Mouse (Mus musculus): Measurements from ENCODE around the gene Top2b. TPM values are rescaled to one million over a fixed set of nuclear protein-coding genes. Genes with fewer than 3 reads are reported as not detected.

The Top2b gene
- polyA plus RNA-seq (2015; fragmentation: Nextera tagmentation; extraction: Ambion mirVana): 41.4 and 50.9 TPM in 2 replicates

DNA sequence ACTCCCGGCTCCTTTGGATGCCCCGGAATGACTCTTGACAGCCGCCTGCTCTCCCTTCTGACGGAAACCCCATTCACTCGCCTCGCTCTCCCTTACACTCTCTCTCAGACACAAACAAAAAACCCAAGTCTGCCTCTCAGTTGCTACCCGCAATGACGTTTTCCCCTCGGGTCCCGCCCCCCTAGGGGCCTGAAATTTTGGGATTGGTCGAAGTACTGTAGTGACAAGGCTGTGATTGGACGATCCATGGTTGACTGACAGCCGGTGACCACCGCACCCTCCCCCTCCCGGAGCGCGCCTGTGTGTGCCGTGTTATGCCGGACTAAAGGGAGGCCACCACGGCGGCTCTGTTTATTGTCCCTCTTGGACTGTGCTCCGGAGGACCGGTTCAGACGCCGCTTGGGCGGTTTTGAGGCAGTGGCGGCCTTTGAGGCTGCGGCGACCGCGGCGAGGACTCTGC is at the start of gene Top2b:
Top2b (plus strand) TSS at position 302 of the 460 bp plus-strand sequence.
- H3K4me3 ChIP-seq: peak within 1 kb of the TSS; percentile 88
- peak within 1 kb of the TSS; percentile 97 for H3K9ac ChIP-seq
- peaks cover 11% of the 10 kb centered on the region; the same call in 1 of the 2 replicates for H3K4me1 ChIP-seq
- H3K27ac ChIP-seq: peak within 1 kb of the TSS; percentile 97
- peak within 1 kb of the TSS; percentile 79 for H3K4me2 ChIP-seq
- H3K36me3 ChIP-seq: no peaks in the 10 kb centered on the region
- peak; percentile 98 for ATAC-seq (ENCODE audit: insufficient number of reproducible peaks, low FRiP score, low TSS enrichment, low read depth)
- WGBS: under 1% methylated on average over 32 of the region's 32 CpGs
- H3K27me3 ChIP-seq: no peaks in the 10 kb centered on the region
- H3K9me3 ChIP-seq: no peaks in the 10 kb centered on the region

DNA sequence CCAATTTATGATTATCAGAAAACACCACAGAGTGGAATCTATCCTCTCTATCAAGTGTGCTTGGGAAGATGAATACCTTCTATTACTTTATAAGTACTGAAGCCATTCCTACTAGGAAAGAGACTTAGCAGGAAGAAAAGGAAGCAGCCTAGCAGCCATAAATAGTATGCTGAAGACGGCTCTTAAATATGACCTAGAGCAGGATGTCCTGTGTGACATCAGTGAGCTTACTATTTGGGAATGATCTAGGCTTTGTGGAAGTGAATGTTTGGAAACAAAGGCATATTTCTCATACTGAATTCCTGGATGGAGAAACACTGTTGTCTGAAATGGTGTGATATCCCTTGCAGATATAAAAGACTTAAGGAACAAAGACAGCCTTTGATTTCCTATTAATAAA is 48.3 kb upstream of the Top2b start:
- 56% methylated on average over 1 of the region's 1 CpGs for WGBS
- no peak overlapping the region for H3K27ac ChIP-seq
- no peaks in the 10 kb centered on the region for H3K36me3 ChIP-seq
- H3K4me3 ChIP-seq: no peak overlapping the region
- 0 out of 2 replicates have a peak, but pooled peaks cover 3% of the 10 kb centered on the region for H3K4me1 ChIP-seq
- H3K9me3 ChIP-seq: no peaks in the 10 kb centered on the region
- no peaks in the 10 kb centered on the region for H3K27me3 ChIP-seq
- ATAC-seq (ENCODE audit: insufficient number of reproducible peaks, low FRiP score, low TSS enrichment, low read depth): no peak
- no peak overlapping the region for H3K9ac ChIP-seq
- no peak overlapping the region for H3K4me2 ChIP-seq

GRCm38 (mm10) chr14:16319818-16320217 is 45.2 kb upstream of the Top2b start:
- Histone ChIP-seq H3K4me2 (no peak overlapping the region), H3K4me3 (no peak overlapping the region), H3K9ac (no peak overlapping the region), H3K36me3 (no peaks in the 10 kb centered on the region), H3K9me3 (no peaks in the 10 kb centered on the region), H3K27ac (no peak overlapping the region), H3K4me1 (no peaks in the 10 kb centered on the region), H3K27me3 (no peaks in the 10 kb centered on the region)
- no peak for ATAC-seq (ENCODE audit: insufficient number of reproducible peaks, low FRiP score, low TSS enrichment, low read depth)
- WGBS: 84% methylated on average over 2 of the region's 2 CpGs

DNA sequence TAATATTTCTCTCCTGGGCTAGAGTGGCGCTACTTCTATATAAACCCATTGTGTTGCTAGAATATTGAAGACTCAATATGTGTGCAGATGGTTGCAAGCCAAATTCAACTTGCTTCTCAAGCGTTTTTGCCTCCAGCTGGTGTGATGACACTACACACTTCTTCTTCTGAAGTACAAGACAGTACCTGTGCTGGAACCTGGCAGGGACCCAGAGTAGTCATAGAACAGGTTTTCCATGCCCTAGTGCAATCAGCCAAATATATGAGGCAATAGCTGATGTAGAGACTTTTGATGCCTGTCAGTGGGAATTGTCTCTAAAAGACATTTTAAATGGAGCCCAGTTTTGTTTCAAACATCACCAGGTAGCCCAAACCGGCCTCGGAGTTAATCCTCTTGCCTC is 40.6 kb upstream of the Top2b start:
- WGBS: 64% methylated on average over 4 of the region's 4 CpGs
- Histone ChIP-seq H3K4me3 (no peak overlapping the region), H3K4me1 (peaks cover 9% of the 10 kb centered on the region), H3K9me3 (no peaks in the 10 kb centered on the region), H3K27me3 (no peaks in the 10 kb centered on the region), H3K4me2 (no peak overlapping the region), H3K27ac (no peak overlapping the region), H3K9ac (no peak overlapping the region), H3K36me3 (no peaks in the 10 kb centered on the region)
- ATAC-seq (ENCODE audit: insufficient number of reproducible peaks, low FRiP score, low TSS enrichment, low read depth): no peak

- no peak for ATAC-seq (ENCODE audit: insufficient number of reproducible peaks, low FRiP score, low TSS enrichment, low read depth)
- Histone ChIP-seq H3K27ac (no peak overlapping the region), H3K9ac (no peak overlapping the region), H3K4me2 (no peak overlapping the region), H3K27me3 (no peaks in the 10 kb centered on the region), H3K9me3 (no peaks in the 10 kb centered on the region), H3K4me1 (peaks cover 10% of the 10 kb centered on the region), H3K36me3 (no peaks in the 10 kb centered on the region), H3K4me3 (no peak overlapping the region)
- 36% methylated on average over 1 of the region's 1 CpGs for WGBS
Observed at GRCm38 (mm10) chr14:16325208-16325607, 39.8 kb upstream of the Top2b start.

DNA sequence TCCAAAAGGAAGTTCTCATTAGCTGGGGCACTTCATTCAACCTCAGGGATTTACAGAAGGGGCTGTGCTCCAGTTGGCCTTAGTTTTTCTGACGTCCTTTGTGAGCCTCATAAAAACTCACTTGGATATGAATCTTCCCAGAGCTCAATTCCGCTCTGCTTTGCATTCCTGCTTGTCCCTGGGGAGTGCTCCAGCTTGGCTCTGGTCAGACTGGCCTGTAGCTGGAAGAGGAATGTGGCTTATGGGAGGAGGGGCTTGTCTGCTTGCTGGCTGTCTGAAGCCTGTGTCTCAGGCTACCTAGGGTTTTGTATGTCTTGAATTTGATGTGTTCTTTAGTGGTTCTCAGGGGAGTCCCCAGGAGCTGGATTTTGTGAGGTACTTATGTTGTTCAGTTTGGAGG is 36.4 kb upstream of the Top2b start:
- no peak overlapping the region for H3K4me3 ChIP-seq
- H3K4me2 ChIP-seq: peak overlapping the region; percentile 14; the same call in 1 of the 2 replicates
- H3K9ac ChIP-seq: no peak overlapping the region
- H3K27ac ChIP-seq: peak overlapping the region; percentile 84
- H3K27me3 ChIP-seq: no peaks in the 10 kb centered on the region
- peak; percentile 87 for ATAC-seq (ENCODE audit: insufficient number of reproducible peaks, low FRiP score, low TSS enrichment, low read depth)
- no peaks in the 10 kb centered on the region for H3K9me3 ChIP-seq
- H3K4me1 ChIP-seq: peaks cover 10% of the 10 kb centered on the region
- no peaks in the 10 kb centered on the region for H3K36me3 ChIP-seq
- 9% methylated on average over 2 of the region's 2 CpGs for WGBS

DNA sequence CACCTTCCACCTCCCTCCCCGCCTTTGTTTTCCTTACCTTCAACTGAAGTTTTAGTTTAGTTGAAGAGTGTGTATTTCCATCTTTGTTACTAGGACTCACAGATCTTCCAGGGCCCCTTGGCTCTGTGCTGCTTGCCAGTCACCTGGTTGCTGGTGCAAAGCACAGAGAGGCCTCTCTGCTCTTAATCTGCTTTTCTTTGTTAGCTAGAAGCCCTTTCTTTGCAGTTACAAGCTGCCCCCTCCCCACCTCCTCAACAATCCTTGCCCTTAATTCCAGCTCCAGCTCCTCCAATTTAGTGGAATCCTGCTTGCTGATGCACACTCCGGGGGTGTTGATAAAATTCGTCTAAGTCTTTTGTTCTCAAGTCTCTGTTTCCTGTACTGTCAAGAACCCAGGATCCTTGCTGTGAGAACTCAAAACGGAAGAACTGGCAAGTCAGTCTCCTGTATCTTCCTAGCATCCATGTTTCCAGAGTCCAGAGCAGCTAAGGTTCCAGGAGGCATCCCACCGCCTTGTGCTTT is 36.0 kb upstream of the Top2b start:
- H3K4me1 ChIP-seq: peaks cover 10% of the 10 kb centered on the region
- ATAC-seq (ENCODE audit: insufficient number of reproducible peaks, low FRiP score, low TSS enrichment, low read depth): peak; percentile 22; the same call in 1 of the 2 replicates
- peak overlapping the region; percentile 14; the same call in 1 of the 2 replicates for H3K4me2 ChIP-seq
- no peak overlapping the region for H3K4me3 ChIP-seq
- no peaks in the 10 kb centered on the region for H3K27me3 ChIP-seq
- no peaks in the 10 kb centered on the region for H3K9me3 ChIP-seq
- H3K36me3 ChIP-seq: no peaks in the 10 kb centered on the region
- H3K27ac ChIP-seq: peak overlapping the region; percentile 84
- no peak overlapping the region for H3K9ac ChIP-seq
- 34% methylated on average over 5 of the region's 5 CpGs for WGBS

DNA sequence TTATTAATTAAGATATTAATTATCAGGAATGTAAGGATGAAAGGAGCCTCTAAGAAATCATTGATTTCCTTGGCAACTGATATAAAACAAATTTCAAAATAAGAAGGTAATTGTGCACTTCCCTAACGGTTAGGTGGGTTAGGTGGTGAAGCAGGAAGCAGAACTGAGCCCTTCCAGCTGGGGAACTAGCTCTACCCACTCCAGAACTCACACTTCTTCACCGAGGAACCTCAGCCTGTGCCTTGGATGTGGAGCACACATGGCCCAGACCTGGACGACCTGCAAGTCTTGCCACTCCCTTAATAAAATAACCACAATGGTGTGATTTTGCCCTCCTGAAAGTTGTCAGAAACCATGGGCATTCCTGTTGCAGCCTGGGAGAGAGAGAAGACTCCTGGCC is 35.2 kb upstream of the Top2b start:
- WGBS: 26% methylated on average over 3 of the region's 3 CpGs
- no peaks in the 10 kb centered on the region for H3K9me3 ChIP-seq
- H3K27ac ChIP-seq: peak overlapping the region; percentile 84
- H3K27me3 ChIP-seq: no peaks in the 10 kb centered on the region
- peaks cover 10% of the 10 kb centered on the region for H3K4me1 ChIP-seq
- ATAC-seq (ENCODE audit: insufficient number of reproducible peaks, low FRiP score, low TSS enrichment, low read depth): no peak
- H3K9ac ChIP-seq: no peak overlapping the region
- no peaks in the 10 kb centered on the region for H3K36me3 ChIP-seq
- H3K4me3 ChIP-seq: no peak overlapping the region
- no peak overlapping the region for H3K4me2 ChIP-seq

GRCm38 (mm10) chr14:16334260-16334659 is 30.7 kb upstream of the Top2b start:
- Histone ChIP-seq H3K4me1 (peaks cover 2% of the 10 kb centered on the region; the same call in 1 of the 2 replicates), H3K9ac (no peak overlapping the region), H3K27me3 (no peaks in the 10 kb centered on the region), H3K4me3 (no peak overlapping the region), H3K9me3 (no peaks in the 10 kb centered on the region), H3K27ac (no peak overlapping the region), H3K4me2 (no peak overlapping the region), H3K36me3 (no peaks in the 10 kb centered on the region)
- ATAC-seq (ENCODE audit: insufficient number of reproducible peaks, low FRiP score, low TSS enrichment, low read depth): no peak
- 84% methylated on average over 3 of the region's 3 CpGs for WGBS

DNA sequence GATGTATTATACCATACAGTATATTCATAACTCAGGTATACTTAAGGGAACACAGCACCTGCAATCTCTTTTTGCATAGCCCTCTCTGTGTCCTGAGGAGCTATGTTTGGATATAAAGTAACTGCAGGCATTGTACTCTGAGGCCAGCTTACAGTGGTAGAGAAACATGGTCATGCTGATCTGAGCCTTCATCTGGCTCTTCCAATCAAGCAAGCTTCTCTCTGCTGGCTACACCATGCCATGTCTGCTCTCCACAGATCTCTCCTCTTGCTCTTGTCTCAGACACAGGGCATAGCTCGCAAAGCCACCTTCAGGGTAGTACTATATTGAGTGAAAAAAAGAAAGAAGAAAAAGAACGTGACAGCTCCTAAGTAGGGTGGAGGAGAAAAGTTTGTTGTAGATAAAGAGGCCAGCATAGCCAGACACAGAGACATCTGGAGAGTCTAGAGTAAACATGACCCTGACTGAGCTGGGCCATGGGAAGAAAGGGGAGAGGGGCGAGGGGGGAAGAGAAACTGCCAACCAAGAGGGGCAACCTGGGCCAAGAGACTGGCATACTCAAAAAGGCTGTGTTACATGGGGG is 29.1 kb upstream of the Top2b start:
- WGBS: 63% methylated on average over 3 of the region's 3 CpGs
- H3K4me1 ChIP-seq: no peaks in the 10 kb centered on the region
- H3K9me3 ChIP-seq: no peaks in the 10 kb centered on the region
- no peak overlapping the region for H3K9ac ChIP-seq
- H3K4me3 ChIP-seq: no peak overlapping the region
- H3K27me3 ChIP-seq: no peaks in the 10 kb centered on the region
- no peak for ATAC-seq (ENCODE audit: insufficient number of reproducible peaks, low FRiP score, low TSS enrichment, low read depth)
- H3K27ac ChIP-seq: no peak overlapping the region
- no peaks in the 10 kb centered on the region for H3K36me3 ChIP-seq
- no peak overlapping the region for H3K4me2 ChIP-seq

- ATAC-seq (ENCODE audit: insufficient number of reproducible peaks, low FRiP score, low TSS enrichment, low read depth): no peak
- H3K4me2 ChIP-seq: no peak overlapping the region
- WGBS: 79% methylated on average over 9 of the region's 9 CpGs
Observed at GRCm38 (mm10) chr14:16347505-16347904, 17.5 kb upstream of the Top2b start.

GRCm38 (mm10) chr14:16359704-16360103 is 5.3 kb upstream of the Top2b start:
- Histone ChIP-seq H3K4me1 (0 out of 2 replicates have a peak, but pooled peaks cover 4% of the 10 kb centered on the region), H3K27me3 (no peaks in the 10 kb centered on the region), H3K27ac (no peak overlapping the region), H3K4me2 (no peak overlapping the region), H3K4me3 (no peak overlapping the region), H3K36me3 (no peaks in the 10 kb centered on the region), H3K9ac (no peak overlapping the region), H3K9me3 (no peaks in the 10 kb centered on the region)
- 70% methylated on average over 1 of the region's 1 CpGs for WGBS
- ATAC-seq (ENCODE audit: insufficient number of reproducible peaks, low FRiP score, low TSS enrichment, low read depth): no peak

More at GRCm38 (mm10) chr14:16347505-16347904, 17.5 kb upstream of the Top2b start:
- H3K9ac ChIP-seq: no peak overlapping the region
- H3K27ac ChIP-seq: no peak overlapping the region
- no peaks in the 10 kb centered on the region for H3K36me3 ChIP-seq
- H3K4me1 ChIP-seq: no peaks in the 10 kb centered on the region
- no peak overlapping the region for H3K4me3 ChIP-seq
- no peaks in the 10 kb centered on the region for H3K27me3 ChIP-seq
- H3K9me3 ChIP-seq: no peaks in the 10 kb centered on the region

Data from limb, embryonic 15.5 days (tissue).